Mouse (Mus musculus) spleen, postnatal 36 days (tissue): ENCODE data around the gene Cwc15.

Experiments used
- DNase-seq, 2 experiments: peaks; one replicate each; pipeline ENCODE4 v3.0.0; 2022; ENCODE audit warnings: low spot score in 2 of 2, mixed read lengths in 1 of 2

Cwc15 gene

DNA sequence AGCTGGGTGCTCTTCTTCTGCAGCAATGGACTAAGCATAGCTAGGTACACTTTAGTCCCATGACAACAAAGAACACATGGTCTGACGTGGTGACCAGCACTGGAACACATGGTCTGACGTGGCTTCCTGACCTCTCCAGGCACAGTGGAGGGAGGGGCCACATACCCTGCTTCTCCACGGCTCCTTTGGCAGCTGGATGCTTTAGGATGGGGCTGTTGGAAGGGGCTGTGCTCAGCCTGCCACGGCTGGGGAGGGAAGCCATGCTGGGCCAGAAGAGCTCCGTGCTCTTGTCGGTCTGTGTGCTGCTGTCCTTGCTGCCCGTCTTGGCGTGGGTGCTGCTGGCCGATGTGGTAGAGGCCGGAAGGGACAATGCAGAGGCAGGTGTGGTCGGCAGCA, 47.9 kb downstream of the Cwc15 start:
- DNase-seq = no peak

DNA sequence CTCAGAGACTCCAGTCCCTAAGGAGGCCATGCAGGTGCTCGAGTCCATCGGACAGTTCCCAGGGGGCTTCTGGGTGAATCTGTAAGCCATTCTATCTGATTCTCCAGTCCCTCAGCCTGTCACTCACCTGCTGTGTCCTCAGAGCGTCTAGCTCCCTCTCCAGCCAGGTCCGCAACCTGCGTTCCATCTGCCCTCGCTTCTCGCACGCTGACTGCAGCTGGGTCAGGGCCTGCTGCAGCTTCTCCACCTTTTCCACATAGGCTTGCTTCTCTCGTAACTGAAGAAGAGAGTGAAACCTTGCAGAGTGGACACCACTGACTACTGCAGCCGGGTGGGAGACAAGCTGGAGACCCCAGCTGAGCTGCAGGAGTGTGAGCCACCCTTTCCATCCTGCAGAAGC, 57.9 kb downstream of the Cwc15 start:
- DNase-seq = no peak

DNA sequence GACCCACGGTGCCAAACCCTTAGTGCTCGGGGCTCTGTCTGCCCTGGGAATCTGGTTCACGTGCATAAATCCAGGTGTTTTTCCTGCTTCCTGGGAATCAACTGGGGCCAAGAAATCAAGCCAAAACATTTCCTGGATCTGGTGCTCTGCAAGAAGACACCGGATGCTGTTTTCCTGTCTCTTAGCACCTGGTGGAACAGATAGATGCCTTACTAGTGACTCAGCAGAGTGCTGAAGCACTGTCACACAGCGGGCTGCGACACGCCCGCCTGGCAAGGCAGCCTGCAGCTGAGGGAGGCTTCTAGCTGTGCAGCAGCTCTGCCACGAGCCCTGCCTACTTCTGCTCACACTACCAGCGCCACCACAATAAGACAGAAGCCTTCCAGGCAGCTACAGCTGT, 59.0 kb downstream of the Cwc15 start:
- no peak for DNase-seq

DNA sequence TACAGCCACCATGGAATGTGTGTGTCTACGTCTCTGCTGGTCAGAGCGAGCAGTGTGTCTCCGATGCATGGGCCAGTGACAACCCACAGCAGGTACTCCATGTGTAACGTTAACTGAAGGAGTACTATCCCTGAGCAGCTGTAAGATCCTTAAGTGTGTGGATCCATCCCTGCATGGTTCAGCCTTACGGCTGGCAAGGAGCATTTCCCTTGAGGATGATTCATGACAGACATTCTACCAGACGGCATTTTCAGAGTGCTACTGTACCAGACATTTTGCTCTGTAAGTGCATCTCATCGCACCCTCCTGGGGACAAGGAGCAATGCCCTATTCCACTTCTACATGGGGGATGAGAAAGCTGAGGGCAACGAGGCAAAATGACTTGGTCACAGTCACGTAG, 59.6 kb downstream of the Cwc15 start:
- no peak for DNase-seq
